Mouse (Mus musculus) left cerebral cortex, adult 18-20 months (tissue): Measurements from ENCODE around the gene Atg13. TPM values are rescaled to one million over a fixed set of nuclear protein-coding genes. Genes with fewer than 3 reads are reported as not detected.

Experiments used
- DNase-seq, 2 experiments: peaks; one replicate each; pipeline ENCODE4 v3.0.0; 2021 to 2022; ENCODE audit warnings: low spot score in 2 of 2, mixed read lengths in 1 of 2
- total RNA-seq, 2 experiments: library from RNA; stranded (reverse); gene quantifications; 2 replicates each; pipeline ENCODE4 v1.2.3; 2021

Atg13 gene
- total RNA-seq, 2 experiments from 2014 or later = 91.9 to 92.9 TPM

DNA sequence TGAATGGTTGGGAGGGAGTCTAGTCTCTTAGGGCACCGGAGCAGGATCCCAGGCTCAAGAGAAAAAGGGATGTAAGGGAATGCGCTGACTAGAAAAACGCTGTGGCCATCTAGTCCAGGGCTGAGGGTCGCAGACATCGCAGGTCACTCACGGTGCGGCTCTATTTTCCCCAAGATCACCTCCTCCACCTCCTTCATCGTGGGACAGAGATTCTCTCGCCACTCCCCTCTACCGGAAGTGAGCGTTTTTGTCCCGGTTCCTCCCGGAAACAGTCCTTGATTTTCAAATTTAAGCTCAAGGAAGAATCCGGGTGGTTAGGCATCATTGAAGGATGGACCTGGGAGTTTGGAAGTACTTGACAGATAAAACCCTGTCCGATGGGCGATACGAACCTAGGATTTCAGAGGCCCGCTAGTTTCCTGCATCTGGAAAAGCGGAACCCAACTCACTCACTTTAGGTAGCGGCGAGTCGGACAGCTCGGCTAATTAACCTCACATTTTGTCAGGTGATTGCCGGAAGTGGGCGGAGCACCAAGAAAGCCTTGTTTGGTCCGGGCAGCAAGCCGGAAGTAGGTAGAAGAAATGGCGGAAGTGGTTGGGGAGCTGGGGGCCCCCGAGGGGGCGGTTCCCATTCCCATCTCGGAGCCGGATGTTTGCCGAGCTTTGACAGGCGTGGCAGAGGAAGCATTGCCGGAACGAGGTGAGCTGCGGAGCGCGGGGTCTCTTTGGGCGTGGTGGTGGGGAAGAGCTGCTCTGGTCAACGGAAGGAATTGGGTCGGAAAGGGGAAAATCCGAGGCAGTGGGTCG is 60.6 kb downstream of the Atg13 start, which contains the start of the genes Zfp408 and Arhgap1:
Zfp408 (minus strand) TSS at position 239 of the 807 bp plus-strand sequence.
Arhgap1 (plus strand) TSS at position 308 of the 807 bp plus-strand sequence.
- DNase-seq = peak; percentile 95 to 97

GRCm38 (mm10) chr2:91649152-91649551 is 61.2 kb downstream of the Atg13 start:
- no peak for DNase-seq

- DNase-seq = peak; percentile 43 to 64
Measured at GRCm38 (mm10) chr2:91646733-91647132, 63.6 kb downstream of the Atg13 start.

- no peak for DNase-seq
Measured at GRCm38 (mm10) chr2:91645811-91646210, 64.6 kb downstream of the Atg13 start.

DNA sequence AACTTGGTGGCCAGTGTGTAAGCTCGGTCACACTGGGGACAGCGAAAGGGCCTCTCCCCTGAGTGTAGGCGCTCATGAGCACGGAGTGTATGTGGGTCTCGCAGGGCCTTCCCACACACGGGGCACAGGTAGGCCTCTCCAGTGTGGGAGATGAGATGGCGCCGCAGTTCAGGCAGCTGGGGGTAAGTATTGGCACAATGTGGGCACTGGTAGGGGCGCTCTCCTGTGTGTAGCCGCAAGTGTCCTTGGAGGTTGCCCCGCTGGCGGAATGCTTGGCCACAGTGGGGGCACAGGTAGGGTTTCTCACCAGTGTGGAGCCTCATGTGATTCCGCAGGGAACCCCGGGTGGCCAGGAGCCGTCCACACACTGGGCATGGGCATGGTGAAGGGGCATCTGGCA is 65.0 kb downstream of the Atg13 start:
- no peak for DNase-seq

DNA sequence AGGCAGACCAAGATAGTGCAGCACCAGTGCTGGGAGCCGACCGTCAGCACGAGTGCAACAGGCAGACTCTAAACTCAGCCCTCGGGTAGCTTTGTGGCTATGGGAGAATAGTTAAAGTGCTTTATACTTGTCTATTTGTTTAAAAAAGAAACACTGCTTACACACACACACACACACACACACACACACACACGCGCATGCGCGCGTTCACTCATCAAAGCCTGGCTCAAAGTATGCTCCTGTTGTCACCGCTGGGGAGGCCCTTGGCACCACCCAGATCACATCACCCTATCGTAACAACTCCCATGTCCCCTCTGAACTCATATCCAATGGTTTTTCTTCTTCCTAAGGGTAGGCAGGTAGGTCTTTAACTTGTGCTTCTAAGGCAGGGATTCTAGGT is 66.4 kb downstream of the Atg13 start:
- DNase-seq = no peak

DNA sequence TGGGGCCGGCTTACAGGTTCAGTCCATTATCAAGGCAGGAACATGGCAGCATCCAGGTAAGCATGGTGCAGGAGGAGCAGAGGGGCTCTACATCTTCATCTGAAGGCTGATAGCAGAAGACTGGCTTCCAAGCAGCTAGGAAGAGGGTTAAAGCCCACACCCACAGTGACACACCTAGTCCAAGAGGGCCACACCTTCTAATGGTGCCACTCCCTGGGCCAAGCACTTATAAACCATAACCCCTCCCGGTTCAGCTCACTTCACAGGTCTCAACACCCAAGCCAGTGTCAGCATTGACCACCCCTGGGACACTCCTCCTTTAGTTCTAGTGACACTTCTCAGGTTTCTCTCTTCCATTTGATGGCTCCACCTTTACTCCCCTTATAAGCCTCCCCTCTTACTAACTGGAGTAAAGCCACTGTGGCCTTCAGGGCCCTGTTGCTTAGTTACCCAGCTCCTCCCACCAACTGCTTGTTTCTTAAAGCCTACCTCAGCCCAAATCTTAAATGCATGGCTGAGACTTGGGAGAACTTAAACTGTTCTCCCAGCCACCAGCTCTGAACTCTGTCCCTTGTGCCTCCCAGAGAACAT is 67.5 kb downstream of the Atg13 start:
- DNase-seq = no peak

DNA sequence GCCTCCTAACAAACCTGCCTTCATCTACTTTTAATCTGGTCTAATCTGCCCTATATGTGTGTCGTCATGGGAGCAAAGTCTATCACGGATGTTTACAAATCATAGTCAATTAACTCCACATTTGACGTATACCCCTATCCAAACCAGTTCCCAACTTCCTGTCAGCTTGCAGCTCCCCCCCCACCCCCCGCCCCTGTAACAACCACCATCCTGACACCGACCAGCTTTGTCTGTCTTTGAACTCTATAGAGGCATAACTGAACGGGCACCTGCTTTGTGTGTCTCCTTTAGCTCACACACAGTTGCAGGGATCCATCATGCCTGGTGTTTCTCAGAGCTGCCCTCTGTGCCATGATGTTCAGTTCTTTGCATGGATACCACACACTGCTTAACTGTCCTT is 71.4 kb downstream of the Atg13 start:
- no peak for DNase-seq

DNA sequence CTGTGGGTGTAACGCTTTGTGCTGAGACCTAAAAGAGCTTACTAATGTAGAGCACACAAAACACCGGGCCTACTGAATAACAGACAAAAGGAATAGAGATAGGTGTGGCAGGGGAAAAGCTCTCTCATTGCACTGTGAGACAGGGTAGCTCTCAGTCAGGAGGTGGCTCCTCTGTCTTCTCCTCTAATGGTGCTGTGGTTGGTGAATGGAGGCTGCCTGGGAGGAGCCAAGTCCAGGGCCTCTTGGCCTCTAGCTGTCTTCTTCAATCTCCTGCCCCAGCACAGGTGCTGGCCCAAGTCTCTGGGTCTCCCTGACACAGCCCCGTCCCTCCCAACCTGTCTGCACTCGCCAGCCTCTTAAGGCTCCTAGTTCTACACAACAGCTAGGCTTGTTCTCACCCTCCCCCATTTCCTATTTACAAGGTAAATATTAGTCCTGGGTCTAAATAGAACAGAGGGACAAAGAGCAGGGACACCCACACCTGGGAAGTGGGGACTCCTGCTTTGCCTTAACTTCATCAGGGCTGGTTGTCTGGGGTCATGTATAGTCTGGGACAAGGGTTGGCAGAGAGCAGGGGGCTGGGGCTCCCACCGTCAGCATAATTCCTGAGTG is 73.5 kb downstream of the Atg13 start:
- no peak for DNase-seq

- no peak for DNase-seq
Measured at GRCm38 (mm10) chr2:91636229-91636628, 74.1 kb downstream of the Atg13 start, which contains the start of gene F2. F2 (minus strand) TSS chr2:91636414.

- no peak for DNase-seq
Measured at GRCm38 (mm10) chr2:91635486-91635885, 74.9 kb downstream of the Atg13 start.

DNA sequence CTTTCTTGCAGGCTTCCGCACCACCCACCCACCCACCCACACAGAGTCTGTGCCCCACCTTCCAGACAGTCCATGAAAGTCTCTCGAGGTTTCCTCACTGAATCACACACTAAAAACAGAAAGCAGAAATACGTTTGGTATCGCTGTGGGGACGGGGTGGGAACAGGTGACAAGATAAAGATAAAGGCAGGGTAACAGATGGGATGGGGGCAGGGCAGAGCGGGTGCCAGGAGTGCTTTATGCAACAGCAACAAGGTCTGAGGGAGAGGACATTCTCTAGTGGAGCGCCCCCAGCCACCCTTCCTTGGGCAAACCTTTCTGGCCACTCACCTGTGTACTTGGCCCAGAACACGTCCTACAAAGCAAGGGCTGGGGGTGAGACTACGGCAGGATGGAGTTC is 75.5 kb downstream of the Atg13 start:
- DNase-seq = peak in 1 of 2 experiments; percentile 23

- DNase-seq = no peak
Measured at GRCm38 (mm10) chr2:91633334-91633977, 76.9 kb downstream of the Atg13 start.

GRCm38 (mm10) chr2:91632316-91632715 is 78.1 kb downstream of the Atg13 start:
- DNase-seq = no peak

DNA sequence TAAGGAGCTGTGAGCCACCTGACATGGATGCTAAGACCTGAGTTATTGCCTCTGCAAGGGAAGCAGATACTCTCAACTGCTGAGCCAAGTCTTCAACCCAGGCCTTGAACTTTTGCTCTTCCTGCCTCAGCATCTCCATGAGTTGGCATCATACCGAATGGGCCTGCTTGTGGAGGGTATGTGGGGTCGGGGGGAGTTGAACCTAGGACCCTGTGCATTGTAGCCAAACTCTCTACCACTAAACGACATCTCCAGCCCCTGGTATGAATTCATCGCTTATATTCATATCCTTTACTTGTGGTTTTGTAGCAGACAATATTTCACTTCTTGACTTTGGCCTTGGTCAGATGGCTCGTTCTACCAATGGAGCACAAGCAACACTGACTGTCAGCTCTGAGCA is 78.5 kb downstream of the Atg13 start:
- DNase-seq = no peak

GRCm38 (mm10) chr2:91630384-91630783 is 80.0 kb downstream of the Atg13 start:
- DNase-seq = no peak

DNA sequence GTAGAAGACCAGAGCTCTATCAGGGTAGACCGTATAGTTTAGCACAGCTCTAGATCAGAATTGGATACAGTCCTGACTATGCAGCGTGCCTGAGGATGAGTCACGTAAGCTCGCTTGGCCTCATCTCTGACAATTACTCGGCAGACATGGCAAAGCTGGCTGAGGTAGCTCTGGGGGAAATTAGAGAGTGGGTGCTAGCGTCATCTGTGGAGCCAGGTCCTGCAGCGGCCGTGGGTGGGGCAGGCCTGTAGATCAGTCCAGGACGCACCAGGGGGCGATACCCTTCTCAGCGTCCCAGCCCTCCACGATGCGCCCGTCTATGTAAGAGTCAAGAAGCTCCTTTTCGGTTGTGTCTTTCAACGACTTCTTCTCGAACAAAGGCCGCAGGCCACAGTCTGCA is 80.7 kb downstream of the Atg13 start:
- peak; percentile 24 to 32 for DNase-seq

- no peak for DNase-seq
Measured at GRCm38 (mm10) chr2:91628171-91628570, 82.2 kb downstream of the Atg13 start.

DNA sequence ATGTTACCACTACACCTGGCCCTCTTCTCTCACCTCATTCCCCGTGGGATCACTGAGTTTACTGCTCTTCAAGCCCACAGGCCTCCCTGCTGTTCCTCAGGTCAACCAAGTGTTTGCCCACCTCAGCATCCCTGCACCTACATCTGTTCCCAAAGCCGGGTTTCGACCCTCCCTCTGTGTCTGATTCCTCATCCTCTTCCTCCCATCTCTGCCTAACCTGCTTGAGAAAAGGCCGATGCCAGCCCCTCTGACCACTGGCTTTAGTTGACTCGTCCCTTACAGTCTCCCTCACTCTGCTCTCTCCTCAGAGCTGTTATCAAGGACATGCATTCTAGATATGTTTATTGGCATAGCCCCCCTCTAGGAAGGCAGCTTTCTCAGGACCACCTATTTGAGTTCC is 82.9 kb downstream of the Atg13 start:
- DNase-seq = no peak
